Mouse (Mus musculus) stomach, postnatal 0 days (tissue): ENCODE measurements at regions not wholly inside any gene's neighbourhood (a gene's known extent, or its start where the extent isn't known, plus 50 kb on each side); places are given as distances from the start of the nearest gene placed in this dataset.

Experiments used
- CTCF ChIP-seq: IDR thresholded peaks from 2 replicates; pipeline ENCODE4 v1.5.1; 2016; ENCODE audit warnings: antibody characterized with exemption, low read depth, mild to moderate bottlenecking, moderate library complexity
- EP300 ChIP-seq: optimal IDR thresholded peaks from 2 replicates; pipeline ENCODE3; 2016; ENCODE audit warnings: antibody characterized with exemption

DNA sequence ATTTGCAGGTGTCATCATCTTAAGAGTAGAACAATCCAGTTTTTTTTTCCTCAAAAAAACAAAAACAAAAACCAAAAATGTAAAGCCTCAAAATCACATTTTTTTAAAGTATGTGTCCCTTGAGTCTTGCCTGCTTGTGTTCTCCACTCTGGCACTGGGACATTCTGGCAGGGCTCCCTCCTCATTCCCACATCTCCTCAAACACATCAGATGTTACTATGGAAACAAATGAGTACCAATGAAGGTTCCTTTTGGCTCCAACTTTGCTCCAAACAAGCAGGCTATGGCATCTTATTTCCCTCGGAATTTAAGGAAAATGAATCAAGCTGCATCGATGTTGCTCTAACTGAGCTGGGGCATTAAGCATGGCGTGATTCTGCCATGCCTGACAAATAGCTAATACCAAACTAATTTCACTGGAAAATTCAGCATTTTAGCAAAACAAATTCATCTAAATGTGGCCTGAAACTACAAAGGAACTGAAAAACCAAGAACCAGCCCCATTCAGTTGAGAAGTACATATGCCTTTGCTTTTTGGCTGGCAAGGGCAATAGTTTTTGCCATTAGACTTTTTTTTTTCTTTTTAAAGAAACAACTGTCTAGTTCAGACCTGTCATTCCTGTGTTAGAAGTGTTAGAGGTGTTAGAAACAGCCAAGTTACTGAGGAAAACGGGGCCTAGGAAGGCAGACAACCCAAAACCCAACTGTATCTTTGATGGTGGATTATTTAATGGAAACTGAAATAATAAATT, 522.2 kb upstream of the 2610301B20Rik start:
- TF ChIP-seq CTCF, result no peak
- TF ChIP-seq EP300, result no peak
